Mouse (Mus musculus) E14TG2a.4 (cell line): ENCODE measurements at regions not wholly inside any gene's neighbourhood (a gene's known extent, or its start where the extent isn't known, plus 50 kb on each side); places are given as distances from the start of the nearest gene placed in this dataset.

Source experiments
- H3K27me3 ChIP-seq: 2 replicates; pipeline ENCODE4 v1.6.1; 2014; ENCODE audit warnings: low read length, control low read depth; ENCODE audit not compliant: insufficient read depth
- H3K36me3 ChIP-seq: 2 replicates; pipeline ENCODE4 v1.6.1; 2014; ENCODE audit warnings: low read length, control low read depth; ENCODE audit not compliant: insufficient read depth
- H3K4me1 ChIP-seq: replicated peaks from 2 replicates; pipeline ENCODE4 v1.6.1; 2014; ENCODE audit warnings: low read depth, low read length, control low read depth
- H3K4me3 ChIP-seq: replicated peaks from 2 replicates; pipeline ENCODE4 v1.5.1; 2014; ENCODE audit warnings: mild to moderate bottlenecking, low read length
- H3K9me3 ChIP-seq: 2 replicates; pipeline ENCODE4 v1.6.1; 2014; ENCODE audit warnings: low read length, control low read depth
- CTCF ChIP-seq: conservative IDR thresholded peaks from 2 replicates; pipeline ENCODE4 v1.5.1; 2014; ENCODE audit warnings: low read length
- NANOG ChIP-seq: IDR thresholded peaks from 2 replicates; pipeline ENCODE4 v1.6.1; 2014; ENCODE audit warnings: borderline replicate concordance, low read length, mixed read lengths
- POU5F1 ChIP-seq: IDR thresholded peaks from 2 replicates; pipeline ENCODE4 v1.6.1; 2014; ENCODE audit warnings: low read length, borderline replicate concordance

DNA sequence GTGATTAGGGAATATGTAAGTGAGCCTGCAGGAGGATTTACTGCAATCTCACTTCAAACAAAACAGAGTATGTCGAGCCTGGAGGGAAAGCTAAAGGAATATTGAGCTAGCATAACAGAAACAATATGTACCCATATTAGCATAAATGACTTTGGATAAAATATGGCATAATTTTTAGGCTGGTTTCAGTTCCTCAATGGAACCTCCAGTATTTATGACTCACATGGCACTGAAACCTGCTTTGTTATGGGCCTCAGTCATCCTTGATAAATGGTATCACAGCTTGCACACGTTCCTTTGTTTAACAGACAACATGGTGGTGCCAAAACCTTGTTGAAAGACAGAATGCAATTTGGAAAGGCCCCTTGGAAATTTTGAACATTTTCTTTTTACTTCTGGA is 130.8 kb upstream of the Fgf10 start:
- Histone ChIP-seq H3K9me3 (no peaks in the 10 kb centered on the region), H3K4me1 (no peaks in the 10 kb centered on the region), H3K4me3 (no peak overlapping the region), H3K36me3 (no peaks in the 10 kb centered on the region), H3K27me3 (no peaks in the 10 kb centered on the region)
- TF ChIP-seq POU5F1, result no peak
- TF ChIP-seq NANOG, result no peak
- no peak for TF ChIP-seq CTCF

DNA sequence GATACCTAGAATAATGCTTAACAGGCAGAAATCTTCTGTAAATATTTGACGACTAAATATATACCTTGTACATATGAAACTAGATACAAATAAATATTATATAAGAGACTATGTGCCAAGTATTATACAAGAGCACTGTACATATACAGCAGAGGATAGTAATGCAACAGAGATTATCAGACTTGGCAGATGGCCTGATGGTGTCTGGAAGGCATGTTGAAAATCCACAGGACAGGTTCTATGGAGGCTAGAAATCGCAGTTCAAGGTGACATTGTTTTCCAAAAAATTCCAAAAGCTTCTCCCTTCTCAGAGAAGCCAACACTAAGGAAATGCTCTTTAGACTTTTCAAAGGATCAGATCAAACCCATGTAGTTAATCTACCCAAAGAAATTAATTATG is 126.9 kb upstream of the Mrps30 start:
- TF ChIP-seq NANOG (no peak), POU5F1 (no peak), CTCF (no peak)
- no peak overlapping the region for H3K4me3 ChIP-seq
- H3K27me3 ChIP-seq, result no peaks in the 10 kb centered on the region
- no peaks in the 10 kb centered on the region for H3K4me1 ChIP-seq
- no peaks in the 10 kb centered on the region for H3K36me3 ChIP-seq
- no peaks in the 10 kb centered on the region for H3K9me3 ChIP-seq

DNA sequence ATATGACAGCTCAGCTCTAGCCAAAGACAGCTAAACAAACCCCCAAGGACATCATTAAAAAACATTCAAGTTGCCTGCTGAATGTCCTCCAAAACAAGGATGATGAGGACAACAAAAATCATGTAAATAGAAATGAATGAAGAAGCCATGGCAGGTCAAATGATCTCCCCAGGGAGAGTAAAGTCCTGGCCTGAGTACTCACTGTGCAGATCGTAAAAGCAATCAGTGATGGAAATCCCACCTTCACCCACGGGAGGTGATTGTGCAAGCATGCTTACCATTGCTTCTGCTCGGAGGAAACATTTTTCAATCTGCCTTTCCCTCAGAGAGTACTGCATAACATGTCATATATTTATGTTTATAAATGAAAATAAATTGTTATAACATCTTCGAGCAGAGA is 119.1 kb upstream of the Mrps30 start:
- Histone ChIP-seq H3K4me3 (no peak overlapping the region), H3K27me3 (no peaks in the 10 kb centered on the region), H3K9me3 (no peaks in the 10 kb centered on the region), H3K36me3 (no peaks in the 10 kb centered on the region), H3K4me1 (no peaks in the 10 kb centered on the region)
- TF ChIP-seq NANOG, result no peak
- TF ChIP-seq POU5F1, result no peak
- TF ChIP-seq CTCF, result no peak

DNA sequence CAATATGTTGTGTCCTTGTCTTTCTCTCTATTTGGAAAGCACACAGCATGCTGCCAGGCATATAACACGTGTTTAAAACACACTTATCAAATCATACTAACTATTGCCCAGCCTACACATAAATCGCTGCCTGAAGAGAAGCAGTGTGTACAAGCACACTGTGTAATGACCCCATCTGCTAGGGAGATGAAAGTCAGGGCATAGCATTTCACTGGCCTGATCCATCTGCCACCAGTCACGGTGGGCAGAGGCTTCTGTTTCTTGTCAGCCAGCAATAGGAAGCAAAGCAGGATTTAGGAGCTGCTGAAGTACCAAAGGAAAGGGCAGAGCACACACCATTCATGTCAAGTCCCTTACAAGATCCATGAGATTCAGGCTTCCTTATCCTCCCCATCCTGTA is 103.6 kb upstream of the Mrps30 start:
- TF ChIP-seq POU5F1 (no peak), CTCF (no peak), NANOG (no peak)
- Histone ChIP-seq H3K4me1 (no peaks in the 10 kb centered on the region), H3K36me3 (no peaks in the 10 kb centered on the region), H3K27me3 (no peaks in the 10 kb centered on the region), H3K9me3 (no peaks in the 10 kb centered on the region), H3K4me3 (no peak overlapping the region)

DNA sequence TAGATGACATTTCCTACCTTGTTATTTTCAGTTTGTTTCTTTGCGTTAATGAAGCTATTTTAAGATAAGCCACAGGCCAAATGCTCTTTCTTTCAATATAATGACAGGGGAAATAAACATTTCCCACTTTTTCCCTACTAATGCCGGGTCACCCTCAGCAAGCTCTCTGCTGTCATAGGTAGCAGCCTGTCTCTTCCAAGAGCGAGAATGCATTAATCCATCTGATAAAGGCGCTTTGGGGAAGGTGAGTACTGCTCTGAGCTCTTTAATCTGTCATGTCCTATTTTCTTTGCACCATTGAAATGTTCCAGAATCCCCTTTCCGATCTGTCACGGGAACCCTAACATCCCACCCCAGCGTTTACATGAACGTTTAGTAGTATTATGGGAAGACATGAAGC is 96.0 kb upstream of the Mrps30 start:
- no peaks in the 10 kb centered on the region for H3K9me3 ChIP-seq
- no peak overlapping the region for H3K4me3 ChIP-seq
- TF ChIP-seq NANOG (no peak), POU5F1 (no peak), CTCF (no peak)
- H3K27me3 ChIP-seq, result no peaks in the 10 kb centered on the region
- H3K36me3 ChIP-seq, result no peaks in the 10 kb centered on the region
- H3K4me1 ChIP-seq, result no peaks in the 10 kb centered on the region

DNA sequence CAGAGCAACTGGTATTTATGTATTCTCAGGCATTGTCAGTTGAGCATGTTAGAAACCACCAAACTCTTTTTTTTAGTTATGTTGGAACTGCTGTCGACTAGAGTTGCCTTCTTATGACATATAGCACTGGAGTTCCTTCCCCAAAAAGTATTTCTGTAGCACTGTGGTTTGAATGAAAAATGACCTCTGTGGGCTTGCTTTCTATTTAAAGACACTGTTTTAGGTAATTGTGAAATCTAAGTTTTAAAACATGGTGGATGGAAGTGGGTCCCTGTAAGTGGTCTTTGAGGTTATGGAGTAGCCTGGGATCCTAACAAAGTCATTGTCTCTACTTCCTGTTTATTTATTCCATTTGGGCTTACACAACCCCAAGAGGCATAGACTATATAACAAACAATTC is 93.2 kb upstream of the Mrps30 start:
- H3K4me3 ChIP-seq, result no peak overlapping the region
- TF ChIP-seq CTCF (no peak), POU5F1 (no peak), NANOG (no peak)

DNA sequence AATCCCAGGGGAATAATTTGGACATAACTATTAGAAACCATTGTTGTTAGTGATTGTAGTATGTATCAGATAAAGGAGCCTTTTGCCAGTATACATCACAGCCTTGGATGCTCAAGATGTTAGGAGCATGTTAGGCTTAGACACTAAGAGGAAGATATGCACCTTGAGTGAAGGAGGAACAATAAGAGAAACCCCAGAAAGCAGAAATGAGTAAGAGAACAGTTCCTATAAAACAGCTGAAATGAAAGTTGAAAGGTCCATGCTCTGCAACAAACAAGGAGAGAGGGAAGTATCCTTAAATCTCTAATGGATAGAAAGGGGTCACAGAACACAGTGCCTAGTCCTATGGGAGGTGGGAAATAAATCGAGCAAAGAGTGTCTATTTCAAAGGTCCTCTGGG is 91.4 kb upstream of the Mrps30 start:
- H3K36me3 ChIP-seq, result no peaks in the 10 kb centered on the region
- H3K27me3 ChIP-seq, result no peaks in the 10 kb centered on the region
- no peaks in the 10 kb centered on the region for H3K4me1 ChIP-seq
- no peaks in the 10 kb centered on the region for H3K9me3 ChIP-seq
- no peak overlapping the region for H3K4me3 ChIP-seq
- TF ChIP-seq POU5F1 (no peak), CTCF (no peak), NANOG (no peak)

More for the DNA sequence above, 93.2 kb upstream of the Mrps30 start:
- Histone ChIP-seq H3K9me3 (no peaks in the 10 kb centered on the region), H3K27me3 (no peaks in the 10 kb centered on the region), H3K4me1 (no peaks in the 10 kb centered on the region), H3K36me3 (no peaks in the 10 kb centered on the region)

DNA sequence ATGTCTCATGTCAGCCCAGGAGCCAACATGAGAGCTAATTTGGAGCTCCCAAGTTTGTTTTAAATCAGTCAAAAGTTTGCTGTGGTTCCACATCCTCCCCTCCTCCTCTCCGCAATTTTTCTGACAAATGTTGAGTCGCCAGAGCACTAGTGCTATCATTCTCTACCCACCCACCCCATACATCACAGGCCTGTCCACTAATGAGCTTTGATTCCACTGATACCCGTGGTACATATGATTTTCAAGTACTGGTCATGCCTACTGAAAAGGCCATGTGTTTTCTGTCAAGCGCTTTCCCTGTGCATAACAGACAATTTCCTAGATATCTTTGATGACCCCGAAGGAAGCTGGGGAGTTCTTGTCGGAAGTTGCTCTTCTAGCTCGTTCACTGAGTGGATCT is 85.5 kb upstream of the Mrps30 start:
- no peaks in the 10 kb centered on the region for H3K4me1 ChIP-seq
- TF ChIP-seq CTCF (no peak), NANOG (no peak), POU5F1 (no peak)
- no peaks in the 10 kb centered on the region for H3K27me3 ChIP-seq

DNA sequence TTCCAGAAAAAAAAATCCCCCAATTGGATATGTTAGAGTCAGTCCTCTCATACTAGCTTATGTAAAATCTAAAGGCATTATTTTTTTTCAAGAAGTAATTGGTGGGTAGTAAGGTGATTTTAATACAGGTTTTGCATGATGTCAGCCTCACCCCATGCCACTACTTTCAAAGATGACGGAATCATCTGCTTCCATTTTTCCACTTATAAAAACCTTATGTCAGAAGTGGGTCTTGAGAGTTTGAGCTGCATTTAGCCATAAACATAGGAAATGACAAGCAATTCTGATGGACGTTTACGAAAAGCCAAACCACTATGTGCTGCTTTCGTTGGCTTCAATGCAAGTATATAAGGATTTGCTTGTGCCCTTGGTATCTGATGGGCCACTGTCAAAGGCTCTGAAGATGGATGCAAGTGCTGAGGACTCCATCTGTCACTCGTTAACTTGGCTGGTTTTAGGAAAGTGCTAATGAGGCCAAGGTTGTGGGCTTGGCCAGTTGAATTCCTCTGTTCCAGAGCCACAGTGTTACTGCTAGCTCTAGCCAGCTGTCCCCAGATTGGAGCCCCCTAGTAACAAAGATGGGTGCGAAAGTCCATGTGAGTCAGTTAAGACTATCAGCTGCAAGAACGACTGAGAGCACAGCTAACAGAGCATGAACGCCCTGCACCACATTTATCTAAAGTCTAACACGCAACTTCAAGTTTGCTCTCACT is 72.8 kb upstream of the Mrps30 start:
- H3K4me1 ChIP-seq, result no peaks in the 10 kb centered on the region
- peaks cover 10% of the 10 kb centered on the region for H3K9me3 ChIP-seq
- no peak for TF ChIP-seq CTCF
- TF ChIP-seq NANOG, result no peak
- TF ChIP-seq POU5F1, result no peak
- H3K4me3 ChIP-seq, result no peak overlapping the region
- no peaks in the 10 kb centered on the region for H3K27me3 ChIP-seq
- no peaks in the 10 kb centered on the region for H3K36me3 ChIP-seq

More for the DNA sequence above, 85.5 kb upstream of the Mrps30 start:
- H3K9me3 ChIP-seq, result no peaks in the 10 kb centered on the region
- H3K36me3 ChIP-seq, result no peaks in the 10 kb centered on the region
- no peak overlapping the region for H3K4me3 ChIP-seq
